Mouse (Mus musculus): ENCODE results near the gene Hadh. TPM values are rescaled to one million over a fixed set of nuclear protein-coding genes. Genes with fewer than 3 reads are reported as not detected.

Hadh gene
- polyA plus RNA-seq, 1 experiment from 2014 or later: 74.1 TPM

GRCm38 (mm10) chr3:131306255-131306654, 34.4 kb upstream of the Hadh start:
- Histone ChIP-seq H3K27me3 (ENCODE audit: control insufficient read depth, insufficient read depth, low read length) (peaks cover 2% of the 10 kb centered on the region; the same call in 1 of the 2 replicates), H3K9ac (ENCODE audit: low read length) (no peak overlapping the region), H3K4me3 (ENCODE audit: low read depth, low read length) (no peak overlapping the region), H3K27ac (ENCODE audit: low read depth, low read length) (no peak overlapping the region), H3K9me3 (ENCODE audit: control insufficient read depth, low read length) (no peaks in the 10 kb centered on the region; the same call in 1 of the 2 replicates), H3K4me2 (ENCODE audit: low read depth, low read length, severe bottlenecking) (no peak overlapping the region), H3K36me3 (ENCODE audit: control insufficient read depth, insufficient read depth, low read length) (no peaks in the 10 kb centered on the region), H3K4me1 (replicated peaks; ENCODE audit: control insufficient read depth, insufficient read depth, low read length) (0 out of 2 replicates have a peak, but pooled peaks cover 2% of the 10 kb centered on the region)
- no peak for DNase-seq (ENCODE audit: low spot score)
- no peak for ATAC-seq (replicated peaks; ENCODE audit: low FRiP score)
- WGBS: 90% methylated on average over 7 of the region's 7 CpGs

- peak overlapping the region; percentile 71 for H3K4me3 ChIP-seq (ENCODE audit: low read depth, low read length)
- peak overlapping the region; percentile 64; the same call in 1 of the 2 replicates for H3K9ac ChIP-seq (ENCODE audit: low read length)
- H3K4me2 ChIP-seq (ENCODE audit: low read depth, low read length, severe bottlenecking): peak overlapping the region; percentile 98
- no peak for DNase-seq (ENCODE audit: low spot score)
- peak; percentile 28; the same call in 1 of the 2 replicates for ATAC-seq (replicated peaks; ENCODE audit: low FRiP score)
- no peaks in the 10 kb centered on the region for H3K36me3 ChIP-seq (ENCODE audit: control insufficient read depth, insufficient read depth, low read length)
- no peak overlapping the region for H3K27ac ChIP-seq (ENCODE audit: low read depth, low read length)
- H3K27me3 ChIP-seq (ENCODE audit: control insufficient read depth, insufficient read depth, low read length): peaks cover 2% of the 10 kb centered on the region; the same call in 1 of the 2 replicates
- H3K4me1 ChIP-seq (replicated peaks; ENCODE audit: control insufficient read depth, insufficient read depth, low read length): 0 out of 2 replicates have a peak, but pooled peaks cover 2% of the 10 kb centered on the region
- H3K9me3 ChIP-seq (ENCODE audit: control insufficient read depth, low read length): no peaks in the 10 kb centered on the region
- 23% methylated on average over 5 of the region's 5 CpGs for WGBS
Observed at GRCm38 (mm10) chr3:131303320-131303714, 31.4 kb upstream of the Hadh start.

GRCm38 (mm10) chr3:131302452-131303319, 30.8 kb upstream of the Hadh start, which contains the start of gene Cyp2u1:
Cyp2u1 (minus strand) TSS chr3:131303227.
- Histone ChIP-seq H3K9ac (ENCODE audit: low read length) (peak within 1 kb of the TSS; percentile 64), H3K9me3 (ENCODE audit: control insufficient read depth, low read length) (no peaks in the 10 kb centered on the region), H3K27ac (ENCODE audit: low read depth, low read length) (no peak within 1 kb of the TSS), H3K4me3 (ENCODE audit: low read depth, low read length) (peak within 1 kb of the TSS; percentile 71), H3K4me1 (replicated peaks; ENCODE audit: control insufficient read depth, insufficient read depth, low read length) (0 out of 2 replicates have a peak, but pooled peaks cover 2% of the 10 kb centered on the region), H3K36me3 (ENCODE audit: control insufficient read depth, insufficient read depth, low read length) (no peaks in the 10 kb centered on the region), H3K4me2 (ENCODE audit: low read depth, low read length, severe bottlenecking) (peak within 1 kb of the TSS; percentile 98), H3K27me3 (ENCODE audit: control insufficient read depth, insufficient read depth, low read length) (peaks cover 2% of the 10 kb centered on the region; the same call in 1 of the 2 replicates)
- DNase-seq (ENCODE audit: low spot score) (peak; percentile 94), ATAC-seq (replicated peaks; ENCODE audit: low FRiP score) (peak; percentile 99)
- under 1% methylated on average over 71 of the region's 71 CpGs for WGBS

- no peak overlapping the region for H3K4me3 ChIP-seq (ENCODE audit: low read depth, low read length)
- 12% methylated on average over 6 of the region's 6 CpGs for WGBS
- ATAC-seq (replicated peaks; ENCODE audit: low FRiP score): no peak
- no peak overlapping the region for H3K27ac ChIP-seq (ENCODE audit: low read depth, low read length)
- H3K9me3 ChIP-seq (ENCODE audit: control insufficient read depth, low read length): no peaks in the 10 kb centered on the region
- 0 out of 2 replicates have a peak, but pooled peaks cover 2% of the 10 kb centered on the region for H3K4me1 ChIP-seq (replicated peaks; ENCODE audit: control insufficient read depth, insufficient read depth, low read length)
- no peak for DNase-seq (ENCODE audit: low spot score)
- H3K9ac ChIP-seq (ENCODE audit: low read length): no peak overlapping the region
- no peak overlapping the region for H3K4me2 ChIP-seq (ENCODE audit: low read depth, low read length, severe bottlenecking)
- no peaks in the 10 kb centered on the region for H3K36me3 ChIP-seq (ENCODE audit: control insufficient read depth, insufficient read depth, low read length)
- H3K27me3 ChIP-seq (ENCODE audit: control insufficient read depth, insufficient read depth, low read length): peaks cover 2% of the 10 kb centered on the region; the same call in 1 of the 2 replicates
Observed at GRCm38 (mm10) chr3:131299908-131300307, 28.0 kb upstream of the Hadh start.

- no peak for ATAC-seq (replicated peaks; ENCODE audit: low FRiP score)
- H3K9me3 ChIP-seq (ENCODE audit: control insufficient read depth, low read length): no peaks in the 10 kb centered on the region
- DNase-seq (ENCODE audit: low spot score): no peak
- H3K36me3 ChIP-seq (ENCODE audit: control insufficient read depth, insufficient read depth, low read length): no peaks in the 10 kb centered on the region; the same call in 1 of the 2 replicates
- H3K27me3 ChIP-seq (ENCODE audit: control insufficient read depth, insufficient read depth, low read length): peaks cover 2% of the 10 kb centered on the region; the same call in 1 of the 2 replicates
- WGBS: 92% methylated on average over 9 of the region's 9 CpGs
- H3K4me1 ChIP-seq (replicated peaks; ENCODE audit: control insufficient read depth, insufficient read depth, low read length): 0 out of 2 replicates have a peak, but pooled peaks cover 2% of the 10 kb centered on the region
- no peak overlapping the region for H3K27ac ChIP-seq (ENCODE audit: low read depth, low read length)
- no peak overlapping the region for H3K4me2 ChIP-seq (ENCODE audit: low read depth, low read length, severe bottlenecking)
- no peak overlapping the region for H3K9ac ChIP-seq (ENCODE audit: low read length)
- H3K4me3 ChIP-seq (ENCODE audit: low read depth, low read length): no peak overlapping the region
Observed at GRCm38 (mm10) chr3:131299078-131299477, 27.2 kb upstream of the Hadh start.

GRCm38 (mm10) chr3:131296893-131297292, 25.0 kb upstream of the Hadh start:
- Histone ChIP-seq H3K27ac (ENCODE audit: low read depth, low read length) (no peak overlapping the region), H3K4me1 (replicated peaks; ENCODE audit: control insufficient read depth, insufficient read depth, low read length) (no peaks in the 10 kb centered on the region), H3K4me3 (ENCODE audit: low read depth, low read length) (no peak overlapping the region), H3K4me2 (ENCODE audit: low read depth, low read length, severe bottlenecking) (no peak overlapping the region), H3K27me3 (ENCODE audit: control insufficient read depth, insufficient read depth, low read length) (peaks cover 1% of the 10 kb centered on the region; the same call in 1 of the 2 replicates), H3K9ac (ENCODE audit: low read length) (no peak overlapping the region), H3K9me3 (ENCODE audit: control insufficient read depth, low read length) (no peaks in the 10 kb centered on the region), H3K36me3 (ENCODE audit: control insufficient read depth, insufficient read depth, low read length) (no peaks in the 10 kb centered on the region; the same call in 1 of the 2 replicates)
- ATAC-seq (replicated peaks; ENCODE audit: low FRiP score) (no peak), DNase-seq (ENCODE audit: low spot score) (no peak)
- 95% methylated on average over 7 of the region's 7 CpGs for WGBS

- Histone ChIP-seq H3K4me3 (ENCODE audit: low read depth, low read length) (no peak overlapping the region), H3K4me1 (replicated peaks; ENCODE audit: control insufficient read depth, insufficient read depth, low read length) (no peaks in the 10 kb centered on the region), H3K4me2 (ENCODE audit: low read depth, low read length, severe bottlenecking) (no peak overlapping the region), H3K27me3 (ENCODE audit: control insufficient read depth, insufficient read depth, low read length) (no peaks in the 10 kb centered on the region), H3K36me3 (ENCODE audit: control insufficient read depth, insufficient read depth, low read length) (no peaks in the 10 kb centered on the region; the same call in 1 of the 2 replicates), H3K9me3 (ENCODE audit: control insufficient read depth, low read length) (no peaks in the 10 kb centered on the region), H3K27ac (ENCODE audit: low read depth, low read length) (no peak overlapping the region), H3K9ac (ENCODE audit: low read length) (no peak overlapping the region)
- 90% methylated on average over 12 of the region's 12 CpGs for WGBS
- DNase-seq (ENCODE audit: low spot score) (no peak), ATAC-seq (replicated peaks; ENCODE audit: low FRiP score) (no peak)
Observed at GRCm38 (mm10) chr3:131295513-131296200, 23.8 kb upstream of the Hadh start.

GRCm38 (mm10) chr3:131294503-131294902, 22.6 kb upstream of the Hadh start:
- WGBS: 63% methylated on average over 3 of the region's 3 CpGs
- no peaks in the 10 kb centered on the region for H3K4me1 ChIP-seq (replicated peaks; ENCODE audit: control insufficient read depth, insufficient read depth, low read length)
- H3K4me2 ChIP-seq (ENCODE audit: low read depth, low read length, severe bottlenecking): no peak overlapping the region

More at GRCm38 (mm10) chr3:131294503-131294902, 22.6 kb upstream of the Hadh start:
- ATAC-seq (replicated peaks; ENCODE audit: low FRiP score) (no peak), DNase-seq (ENCODE audit: low spot score) (no peak)
- no peaks in the 10 kb centered on the region for H3K27me3 ChIP-seq (ENCODE audit: control insufficient read depth, insufficient read depth, low read length)
- no peak overlapping the region for H3K27ac ChIP-seq (ENCODE audit: low read depth, low read length)
- no peaks in the 10 kb centered on the region for H3K9me3 ChIP-seq (ENCODE audit: control insufficient read depth, low read length)
- no peaks in the 10 kb centered on the region; the same call in 1 of the 2 replicates for H3K36me3 ChIP-seq (ENCODE audit: control insufficient read depth, insufficient read depth, low read length)
- no peak overlapping the region for H3K4me3 ChIP-seq (ENCODE audit: low read depth, low read length)
- H3K9ac ChIP-seq (ENCODE audit: low read length): no peak overlapping the region

Data from forebrain, embryonic 11.5 days (tissue).